Mouse (Mus musculus) embryonic facial prominence, embryonic 15.5 days (tissue): ENCODE measurements at regions not wholly inside any gene's neighbourhood (a gene's known extent, or its start where the extent isn't known, plus 50 kb on each side); places are given as distances from the start of the nearest gene placed in this dataset.

ENCODE experiments used
- ATAC-seq: fragments of 200-750 bp; cut with Nextera tagmentation; 2 replicates; pipeline ENCODE4 v1.8.0; 2017; ENCODE audit warnings: low read depth, moderate TSS enrichment; ENCODE audit not compliant: insufficient number of reproducible peaks, low FRiP score, low TSS enrichment
- H3K27ac ChIP-seq: fragments of 300-500 bp; sonication (generic); replicated peaks from 2 replicates; pipeline ENCODE4 v1.5.1; 2015; ENCODE audit warnings: mild to moderate bottlenecking, inconsistent platforms
- H3K27me3 ChIP-seq: fragments of 300-500 bp; sonication (generic); 2 replicates; pipeline ENCODE4 v1.6.1; 2015; ENCODE audit warnings: inconsistent platforms
- H3K36me3 ChIP-seq: fragments of 300-500 bp; sonication (generic); 2 replicates; pipeline ENCODE4 v1.6.1; 2015; ENCODE audit warnings: mild to moderate bottlenecking, inconsistent platforms
- H3K4me1 ChIP-seq: fragments of 300-500 bp; sonication (generic); 2 replicates; pipeline ENCODE4 v1.6.1; 2015; ENCODE audit warnings: inconsistent platforms
- H3K4me2 ChIP-seq: fragments of 300-500 bp; sonication (generic); replicated peaks from 2 replicates; pipeline ENCODE4 v1.6.1; 2015; ENCODE audit warnings: mild to moderate bottlenecking, inconsistent platforms
- H3K4me3 ChIP-seq: fragments of 300-500 bp; sonication (generic); replicated peaks from 2 replicates; pipeline ENCODE4 v1.5.1; 2015; ENCODE audit warnings: mild to moderate bottlenecking, inconsistent platforms
- H3K9ac ChIP-seq: fragments of 300-500 bp; sonication (generic); 2 replicates; pipeline ENCODE4 v1.6.1; 2015; ENCODE audit warnings: inconsistent platforms
- H3K9me3 ChIP-seq: fragments of 300-500 bp; sonication (generic); replicated peaks from 2 replicates; pipeline ENCODE4 v1.6.1; 2016; ENCODE audit warnings: inconsistent platforms
- WGBS: fragments of 180-500 bp; shearing (Covaris S2); methylation state at CpG from one replicate; pipeline ENCODE4 v1.1.7; 2015; 5-methylcytosine and 5-hydroxymethylcytosine counted together

- H3K4me1 ChIP-seq = no peaks in the 10 kb centered on the region
- H3K27ac ChIP-seq = no peak overlapping the region
- H3K27me3 ChIP-seq = no peaks in the 10 kb centered on the region
- no peaks in the 10 kb centered on the region for H3K9me3 ChIP-seq
- no peak overlapping the region for H3K4me2 ChIP-seq
- H3K9ac ChIP-seq = no peak overlapping the region
- no peak for ATAC-seq
- 83% methylated on average over 3 of the region's 3 CpGs for WGBS
- H3K4me3 ChIP-seq = no peak overlapping the region
- H3K36me3 ChIP-seq = no peaks in the 10 kb centered on the region
Observed at GRCm38 (mm10) chr6:120614526-120614925, 51.6 kb upstream of the Cecr2 start.

- no peak overlapping the region for H3K27ac ChIP-seq
- no peaks in the 10 kb centered on the region for H3K4me1 ChIP-seq
- ATAC-seq = no peak
- WGBS = 68% methylated on average over 7 of the region's 7 CpGs
- no peaks in the 10 kb centered on the region for H3K27me3 ChIP-seq
- H3K4me3 ChIP-seq = no peak overlapping the region
- H3K36me3 ChIP-seq = no peaks in the 10 kb centered on the region
- H3K4me2 ChIP-seq = no peak overlapping the region
- H3K9me3 ChIP-seq = no peaks in the 10 kb centered on the region
- H3K9ac ChIP-seq = no peak overlapping the region
Observed at GRCm38 (mm10) chr6:120612346-120612745, 53.8 kb upstream of the Cecr2 start.

GRCm38 (mm10) chr6:120609858-120610257, 56.3 kb upstream of the Cecr2 start:
- H3K4me1 ChIP-seq = no peaks in the 10 kb centered on the region
- 86% methylated on average over 4 of the region's 4 CpGs for WGBS
- no peak overlapping the region for H3K4me2 ChIP-seq
- no peak overlapping the region for H3K4me3 ChIP-seq
- no peak for ATAC-seq
- H3K9me3 ChIP-seq = no peaks in the 10 kb centered on the region
- no peaks in the 10 kb centered on the region for H3K27me3 ChIP-seq
- H3K36me3 ChIP-seq = no peaks in the 10 kb centered on the region
- no peak overlapping the region for H3K9ac ChIP-seq
- H3K27ac ChIP-seq = no peak overlapping the region

- 88% methylated on average over 2 of the region's 2 CpGs for WGBS
- Histone ChIP-seq H3K4me2 (no peak overlapping the region), H3K27ac (no peak overlapping the region), H3K9ac (no peak overlapping the region), H3K36me3 (no peaks in the 10 kb centered on the region), H3K27me3 (no peaks in the 10 kb centered on the region), H3K4me3 (no peak overlapping the region), H3K4me1 (no peaks in the 10 kb centered on the region), H3K9me3 (no peaks in the 10 kb centered on the region)
- ATAC-seq = no peak
Observed at GRCm38 (mm10) chr6:120605471-120605870, 60.7 kb upstream of the Cecr2 start.

- Histone ChIP-seq H3K9me3 (no peaks in the 10 kb centered on the region), H3K4me2 (no peak overlapping the region), H3K9ac (no peak overlapping the region), H3K27me3 (no peaks in the 10 kb centered on the region), H3K4me3 (no peak overlapping the region), H3K27ac (no peak overlapping the region), H3K36me3 (no peaks in the 10 kb centered on the region), H3K4me1 (no peaks in the 10 kb centered on the region)
- 55% methylated on average over 6 of the region's 6 CpGs for WGBS
- ATAC-seq = no peak
Observed at GRCm38 (mm10) chr6:120604020-120604958, 61.9 kb upstream of the Cecr2 start.

GRCm38 (mm10) chr6:120603454-120603853, 62.7 kb upstream of the Cecr2 start:
- 48% methylated on average over 2 of the region's 2 CpGs for WGBS
- ATAC-seq = no peak
- H3K4me3 ChIP-seq = no peak overlapping the region
- no peaks in the 10 kb centered on the region for H3K4me1 ChIP-seq
- H3K27me3 ChIP-seq = no peaks in the 10 kb centered on the region
- no peaks in the 10 kb centered on the region for H3K9me3 ChIP-seq
- no peak overlapping the region for H3K9ac ChIP-seq
- no peaks in the 10 kb centered on the region for H3K36me3 ChIP-seq
- no peak overlapping the region for H3K27ac ChIP-seq
- no peak overlapping the region for H3K4me2 ChIP-seq

GRCm38 (mm10) chr6:120600376-120600775, 65.8 kb upstream of the Cecr2 start:
- no peak overlapping the region for H3K4me2 ChIP-seq
- no peak for ATAC-seq
- H3K36me3 ChIP-seq = no peaks in the 10 kb centered on the region
- H3K9me3 ChIP-seq = no peaks in the 10 kb centered on the region
- 77% methylated on average over 2 of the region's 2 CpGs for WGBS
- no peaks in the 10 kb centered on the region for H3K4me1 ChIP-seq
- H3K27ac ChIP-seq = no peak overlapping the region
- H3K9ac ChIP-seq = no peak overlapping the region
- H3K27me3 ChIP-seq = no peaks in the 10 kb centered on the region
- H3K4me3 ChIP-seq = no peak overlapping the region

- Histone ChIP-seq H3K4me2 (no peak overlapping the region), H3K4me3 (no peak overlapping the region), H3K36me3 (no peaks in the 10 kb centered on the region), H3K4me1 (no peaks in the 10 kb centered on the region), H3K9ac (no peak overlapping the region), H3K27ac (no peak overlapping the region), H3K27me3 (no peaks in the 10 kb centered on the region), H3K9me3 (no peaks in the 10 kb centered on the region)
- no peak for ATAC-seq
- WGBS = 61% methylated on average over 2 of the region's 2 CpGs
Observed at GRCm38 (mm10) chr6:120598471-120598870, 67.4 kb upstream of the Hdhd5 start.

- no peak for ATAC-seq
- Histone ChIP-seq H3K9ac (no peak overlapping the region), H3K9me3 (no peaks in the 10 kb centered on the region), H3K4me3 (no peak overlapping the region), H3K27ac (no peak overlapping the region), H3K27me3 (no peaks in the 10 kb centered on the region), H3K36me3 (no peaks in the 10 kb centered on the region), H3K4me2 (no peak overlapping the region), H3K4me1 (peaks cover under 1% of the 10 kb centered on the region; the same call in 1 of the 2 replicates)
- WGBS = 19% methylated on average over 3 of the region's 3 CpGs
Observed at GRCm38 (mm10) chr6:120597887-120598286, 66.8 kb upstream of the Hdhd5 start.

GRCm38 (mm10) chr6:120596717-120597116, 65.6 kb upstream of the Hdhd5 start:
- Histone ChIP-seq H3K4me1 (peaks cover 10% of the 10 kb centered on the region), H3K27ac (no peak overlapping the region), H3K9ac (no peak overlapping the region), H3K4me3 (no peak overlapping the region), H3K4me2 (no peak overlapping the region), H3K27me3 (no peaks in the 10 kb centered on the region), H3K9me3 (no peaks in the 10 kb centered on the region), H3K36me3 (no peaks in the 10 kb centered on the region)
- ATAC-seq = no peak
- WGBS = 90% methylated on average over 3 of the region's 3 CpGs

DNA sequence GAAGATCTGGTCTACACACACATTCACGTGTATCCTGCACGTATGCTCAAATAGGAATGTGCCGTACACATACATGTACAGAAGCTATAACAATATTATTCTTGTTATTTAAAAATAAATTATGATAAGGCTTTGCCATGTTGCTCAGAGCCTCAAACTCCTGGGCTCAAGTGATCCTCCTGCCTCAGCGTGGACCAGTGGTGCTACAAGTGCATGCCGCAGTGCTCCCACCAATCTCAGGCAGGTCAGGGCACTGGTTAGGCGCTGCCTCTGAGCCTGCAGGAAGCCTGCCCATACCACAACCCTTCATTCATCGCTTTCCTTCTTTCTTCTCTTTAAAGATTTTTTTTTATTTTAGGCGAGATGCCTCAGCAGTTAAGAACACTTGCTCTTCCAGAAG, 63.3 kb upstream of the Hdhd5 start:
- Histone ChIP-seq H3K4me3 (no peak overlapping the region), H3K4me2 (no peak overlapping the region), H3K4me1 (peaks cover 10% of the 10 kb centered on the region), H3K9ac (no peak overlapping the region), H3K27me3 (no peaks in the 10 kb centered on the region), H3K9me3 (no peaks in the 10 kb centered on the region), H3K27ac (no peak overlapping the region), H3K36me3 (no peaks in the 10 kb centered on the region)
- 85% methylated on average over 8 of the region's 8 CpGs for WGBS
- ATAC-seq = no peak

- H3K27me3 ChIP-seq = no peaks in the 10 kb centered on the region
- no peaks in the 10 kb centered on the region for H3K36me3 ChIP-seq
- H3K9ac ChIP-seq = no peak overlapping the region
- H3K4me1 ChIP-seq = peaks cover 10% of the 10 kb centered on the region
- 0 out of 2 replicates have a peak, but pooled peaks have one; percentile 11 for ATAC-seq
- H3K4me3 ChIP-seq = no peak overlapping the region
- H3K4me2 ChIP-seq = 0 out of 2 replicates have a peak overlapping the region, but pooled peaks have one; percentile 6
- no peak overlapping the region for H3K27ac ChIP-seq
- WGBS = 24% methylated on average over 7 of the region's 7 CpGs
- no peaks in the 10 kb centered on the region for H3K9me3 ChIP-seq
Observed at GRCm38 (mm10) chr6:120592705-120593104, 61.6 kb upstream of the Hdhd5 start.
